Mouse (Mus musculus): ENCODE results near the gene Stmnd1. TPM values are rescaled to one million over a fixed set of nuclear protein-coding genes. Genes with fewer than 3 reads are reported as not detected.
A peak's percentile ranks its signal among the peaks of the same experiment; 100 is the strongest.
"Not testable (repeated sequence)": the region's sequence is repeated elsewhere in the genome, so short reads cannot be mapped to it uniquely, and the experiment has no call there.

Stmnd1 gene
- polyA plus RNA-seq, 1 experiment from 2014 or later: 0.46 TPM

DNA sequence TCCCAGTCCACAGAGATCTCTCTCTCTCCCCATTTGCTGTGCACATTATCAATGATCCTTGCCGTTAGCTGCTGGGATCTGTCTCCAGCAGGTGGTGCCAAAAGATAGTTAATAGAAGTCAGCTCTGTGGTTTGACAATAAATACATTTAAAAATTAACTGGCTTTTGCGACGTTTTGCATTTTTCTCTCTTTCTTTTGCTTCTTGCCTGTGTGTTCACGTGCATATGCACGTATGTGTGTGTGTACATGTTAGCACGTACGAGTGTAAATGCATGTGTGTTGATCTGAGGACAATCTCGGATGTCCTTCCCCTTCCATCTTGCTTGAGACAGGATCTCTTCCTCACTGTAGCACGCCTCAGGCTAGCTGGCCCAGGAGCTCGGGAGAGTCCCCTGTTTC, 37.3 kb downstream of the Stmnd1 start:
- WGBS: 46% methylated on average over 10 of the region's 10 CpGs
- Histone ChIP-seq H3K27ac (no peak overlapping the region), H3K27me3 (ENCODE audit: insufficient read depth, low read length) (no peaks in the 10 kb centered on the region), H3K9me3 (replicated peaks; ENCODE audit: low read length) (no peaks in the 10 kb centered on the region), H3K4me1 (replicated peaks; ENCODE audit: insufficient read depth, low read length) (no peaks in the 10 kb centered on the region), H3K4me3 (replicated peaks; ENCODE audit: low read depth, low read length) (no peak overlapping the region), H3K36me3 (ENCODE audit: insufficient read depth, low read length) (no peaks in the 10 kb centered on the region), H3K9ac (ENCODE audit: low read depth, low read length) (no peak overlapping the region), H3K4me2 (ENCODE audit: low read length) (peak overlapping the region; percentile 30; the same call in 1 of the 2 replicates)
- TF ChIP-seq CTCF (IDR thresholded peaks at IDR 0.05; ENCODE audit: low read depth): peak; percentile 87
- no peak for ATAC-seq (replicated peaks; ENCODE audit: low FRiP score, low read depth)
- peak; percentile 78 for DNase-seq (ENCODE audit: low spot score)

DNA sequence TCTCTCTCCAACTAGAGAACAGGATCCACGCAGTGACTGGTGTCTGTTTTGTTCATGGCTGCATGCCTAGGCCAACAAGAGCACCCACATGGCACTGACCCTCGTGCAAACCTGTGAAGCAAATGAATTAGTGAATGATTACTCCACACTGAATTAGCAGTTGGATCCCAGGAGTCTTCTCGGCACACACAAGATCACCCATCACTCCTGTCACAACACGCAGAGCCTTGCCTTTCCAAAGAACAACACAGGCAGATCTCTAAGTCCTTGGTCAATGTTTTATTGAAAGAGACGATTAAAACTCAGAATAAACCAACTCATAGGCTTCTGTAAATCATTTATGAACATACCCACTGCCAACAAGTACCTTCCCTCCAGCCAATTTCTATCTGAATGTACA, 39.7 kb downstream of the Stmnd1 start:
- DNase-seq (ENCODE audit: low spot score) (peak; percentile 7), ATAC-seq (replicated peaks; ENCODE audit: low FRiP score, low read depth) (no peak)
- no peak overlapping the region for H3K9ac ChIP-seq (ENCODE audit: low read depth, low read length)
- no peaks in the 10 kb centered on the region for H3K9me3 ChIP-seq (replicated peaks; ENCODE audit: low read length)
- H3K36me3 ChIP-seq (ENCODE audit: insufficient read depth, low read length): no peaks in the 10 kb centered on the region
- 58% methylated on average over 5 of the region's 5 CpGs for WGBS
- no peak overlapping the region for H3K27ac ChIP-seq
- H3K27me3 ChIP-seq (ENCODE audit: insufficient read depth, low read length): no peaks in the 10 kb centered on the region
- no peak for TF ChIP-seq CTCF (IDR thresholded peaks at IDR 0.05; ENCODE audit: low read depth)
- no peak overlapping the region for H3K4me3 ChIP-seq (replicated peaks; ENCODE audit: low read depth, low read length)
- no peak overlapping the region for H3K4me2 ChIP-seq (ENCODE audit: low read length)
- no peaks in the 10 kb centered on the region for H3K4me1 ChIP-seq (replicated peaks; ENCODE audit: insufficient read depth, low read length)

DNA sequence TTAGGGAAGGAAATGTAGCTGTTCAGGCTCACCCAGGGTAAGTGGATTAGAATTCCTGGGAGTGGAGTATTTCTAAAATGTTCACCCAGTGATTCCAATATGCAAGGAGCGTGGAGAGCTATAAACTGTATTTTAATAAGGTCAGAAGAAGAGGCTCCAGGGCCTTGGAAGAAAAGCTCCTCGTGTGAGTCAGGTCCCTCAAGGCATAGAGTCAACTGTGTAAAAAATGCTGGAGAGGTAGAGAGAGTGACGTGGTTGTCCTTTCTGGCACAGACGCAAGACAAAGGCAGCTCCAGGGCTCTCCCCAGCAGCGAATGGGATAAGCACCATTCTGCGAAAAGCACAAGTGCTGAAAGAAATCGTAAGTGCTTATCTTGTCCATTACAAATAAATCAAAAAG, 41.6 kb downstream of the Stmnd1 start:
- no peak for DNase-seq (ENCODE audit: low spot score)
- no peak for ATAC-seq (replicated peaks; ENCODE audit: low FRiP score, low read depth)
- H3K27me3 ChIP-seq (ENCODE audit: insufficient read depth, low read length): no peaks in the 10 kb centered on the region
- WGBS: 85% methylated on average over 7 of the region's 7 CpGs
- no peak overlapping the region for H3K4me3 ChIP-seq (replicated peaks; ENCODE audit: low read depth, low read length)
- H3K4me2 ChIP-seq (ENCODE audit: low read length): no peak overlapping the region
- TF ChIP-seq CTCF (IDR thresholded peaks at IDR 0.05; ENCODE audit: low read depth): no peak
- no peaks in the 10 kb centered on the region for H3K4me1 ChIP-seq (replicated peaks; ENCODE audit: insufficient read depth, low read length)
- H3K27ac ChIP-seq: no peak overlapping the region
- H3K9me3 ChIP-seq (replicated peaks; ENCODE audit: low read length): no peaks in the 10 kb centered on the region
- no peaks in the 10 kb centered on the region for H3K36me3 ChIP-seq (ENCODE audit: insufficient read depth, low read length)
- no peak overlapping the region for H3K9ac ChIP-seq (ENCODE audit: low read depth, low read length)

DNA sequence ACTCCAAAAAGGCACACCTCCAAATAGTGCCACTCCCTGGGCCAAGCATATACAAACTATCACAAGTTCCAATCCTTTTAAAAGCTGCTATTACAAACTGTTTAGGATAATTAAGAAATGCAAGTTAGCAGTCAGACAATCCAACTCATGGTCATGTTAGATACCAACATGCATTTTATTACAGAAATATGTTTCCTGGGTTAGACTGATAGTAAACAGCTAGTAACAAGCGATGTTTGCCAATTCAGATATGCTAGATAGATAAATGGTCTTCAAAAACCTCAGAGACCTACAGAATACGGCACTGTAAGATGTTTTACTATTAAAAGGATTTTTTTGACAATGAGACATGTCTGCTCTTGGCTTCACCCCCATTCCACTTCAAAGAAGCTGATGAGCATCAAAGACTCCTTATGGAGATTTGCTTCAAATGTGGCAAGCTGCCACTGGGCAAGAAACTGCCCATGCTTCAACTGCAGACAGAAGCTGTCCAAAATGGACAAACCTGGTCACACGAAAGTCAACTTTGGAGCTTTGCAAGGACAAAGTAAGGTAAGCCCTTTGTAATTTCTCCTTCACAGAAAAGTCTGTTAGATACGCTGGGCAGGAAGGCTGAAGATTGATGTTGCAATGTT, 52.9 kb downstream of the Stmnd1 start:
- Histone ChIP-seq H3K9me3 (replicated peaks; ENCODE audit: low read length) (no peaks in the 10 kb centered on the region), H3K27ac (no peak overlapping the region), H3K4me2 (ENCODE audit: low read length) (no peak overlapping the region), H3K36me3 (ENCODE audit: insufficient read depth, low read length) (no peaks in the 10 kb centered on the region), H3K27me3 (ENCODE audit: insufficient read depth, low read length) (no peaks in the 10 kb centered on the region), H3K4me3 (replicated peaks; ENCODE audit: low read depth, low read length) (no peak overlapping the region), H3K9ac (ENCODE audit: low read depth, low read length) (no peak overlapping the region), H3K4me1 (replicated peaks; ENCODE audit: insufficient read depth, low read length) (no peaks in the 10 kb centered on the region)
- DNase-seq (ENCODE audit: low spot score) (no peak), ATAC-seq (replicated peaks; ENCODE audit: low FRiP score, low read depth) (no peak)
- 75% methylated on average over 4 of the region's 4 CpGs for WGBS
- TF ChIP-seq CTCF (IDR thresholded peaks at IDR 0.05; ENCODE audit: low read depth): no peak

DNA sequence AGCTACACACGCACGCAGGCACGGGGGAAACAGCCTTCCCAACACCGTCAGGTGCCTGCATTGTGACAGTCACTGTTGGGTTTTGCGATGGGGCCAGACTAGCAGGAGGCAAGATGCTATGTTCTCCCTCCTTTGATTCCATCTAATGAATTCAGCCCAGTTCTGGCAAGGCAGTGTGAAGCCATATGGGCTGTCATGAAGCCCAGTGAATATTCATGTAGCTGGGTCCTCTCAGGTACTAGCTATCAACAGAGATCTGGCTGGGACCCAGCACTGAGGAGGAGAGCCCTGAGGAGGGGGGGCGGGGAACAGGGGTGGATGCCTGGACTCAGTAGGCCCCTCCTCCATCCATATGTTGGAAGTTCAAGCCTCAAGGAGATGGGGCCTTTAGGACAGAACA, 61.5 kb downstream of the Stmnd1 start:
- H3K9ac ChIP-seq (ENCODE audit: low read depth, low read length): no peak overlapping the region
- no peak overlapping the region for H3K27ac ChIP-seq
- H3K9me3 ChIP-seq (replicated peaks; ENCODE audit: low read length): no peaks in the 10 kb centered on the region; the same call in 1 of the 2 replicates
- WGBS: 75% methylated on average over 6 of the region's 6 CpGs
- ATAC-seq (replicated peaks; ENCODE audit: low FRiP score, low read depth): no peak
- no peak overlapping the region for H3K4me3 ChIP-seq (replicated peaks; ENCODE audit: low read depth, low read length)
- no peak for DNase-seq (ENCODE audit: low spot score)
- no peaks in the 10 kb centered on the region for H3K36me3 ChIP-seq (ENCODE audit: insufficient read depth, low read length)
- H3K4me1 ChIP-seq (replicated peaks; ENCODE audit: insufficient read depth, low read length): no peaks in the 10 kb centered on the region
- TF ChIP-seq CTCF (IDR thresholded peaks at IDR 0.05; ENCODE audit: low read depth): no peak
- no peaks in the 10 kb centered on the region for H3K27me3 ChIP-seq (ENCODE audit: insufficient read depth, low read length)
- no peak overlapping the region for H3K4me2 ChIP-seq (ENCODE audit: low read length)

DNA sequence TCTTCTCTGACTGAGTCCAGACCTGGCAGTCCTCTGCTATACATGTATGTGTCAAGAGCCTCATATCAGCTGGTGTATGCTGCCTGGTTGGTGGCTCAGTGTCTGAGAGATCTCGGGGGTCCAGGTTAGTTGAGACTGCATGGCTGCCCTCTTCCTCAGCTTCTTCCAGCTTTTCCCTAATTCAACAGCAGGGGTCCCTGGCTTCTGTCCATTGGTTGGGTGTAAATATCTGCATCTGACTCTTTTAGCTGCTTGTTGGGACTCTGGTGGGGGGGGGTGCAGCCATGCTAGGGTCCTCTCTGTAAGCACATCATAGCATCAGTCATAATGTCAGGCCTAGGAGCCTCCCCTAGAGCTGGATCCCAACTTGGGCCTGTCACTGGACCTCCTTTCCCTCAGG, 62.8 kb downstream of the Stmnd1 start:
- H3K36me3 ChIP-seq (ENCODE audit: insufficient read depth, low read length); H3K27me3 ChIP-seq (ENCODE audit: insufficient read depth, low read length); ATAC-seq (replicated peaks; ENCODE audit: low FRiP score, low read depth); DNase-seq (ENCODE audit: low spot score); H3K4me1 ChIP-seq (replicated peaks; ENCODE audit: insufficient read depth, low read length); H3K9ac ChIP-seq (ENCODE audit: low read depth, low read length); H3K9me3 ChIP-seq (replicated peaks; ENCODE audit: low read length); H3K4me3 ChIP-seq (replicated peaks; ENCODE audit: low read depth, low read length); H3K4me2 ChIP-seq (ENCODE audit: low read length); H3K27ac ChIP-seq: not testable (repeated sequence)
- 78% methylated on average over 1 of the region's 1 CpGs for WGBS

DNA sequence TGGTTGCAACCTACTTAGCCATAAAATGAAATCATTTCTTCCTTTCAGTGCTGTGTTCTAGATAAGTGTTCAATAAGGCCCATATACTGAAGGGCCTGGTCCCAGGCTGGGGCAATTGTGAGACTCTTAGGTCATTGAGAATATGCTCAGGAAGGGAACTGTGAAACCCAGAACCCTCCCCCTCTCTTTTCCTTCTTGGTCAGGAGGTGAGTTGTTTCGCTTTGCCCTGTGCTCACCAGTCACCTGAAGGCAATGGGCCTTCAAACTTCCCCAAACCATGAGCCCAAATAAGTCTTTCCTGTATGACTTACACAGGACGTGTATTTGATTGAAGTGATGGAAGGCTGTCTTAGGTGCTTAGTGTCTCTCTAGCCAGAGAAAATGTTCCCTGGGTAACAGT, 64.3 kb downstream of the Stmnd1 start:
- no peak overlapping the region for H3K27ac ChIP-seq
- TF ChIP-seq CTCF (IDR thresholded peaks at IDR 0.05; ENCODE audit: low read depth): no peak
- no peak overlapping the region for H3K9ac ChIP-seq (ENCODE audit: low read depth, low read length)
- 84% methylated on average over 2 of the region's 2 CpGs for WGBS
- no peak for ATAC-seq (replicated peaks; ENCODE audit: low FRiP score, low read depth)
- H3K27me3 ChIP-seq (ENCODE audit: insufficient read depth, low read length): no peaks in the 10 kb centered on the region
- H3K9me3 ChIP-seq (replicated peaks; ENCODE audit: low read length): no peaks in the 10 kb centered on the region
- H3K4me1 ChIP-seq (replicated peaks; ENCODE audit: insufficient read depth, low read length): no peaks in the 10 kb centered on the region
- H3K4me2 ChIP-seq (ENCODE audit: low read length): no peak overlapping the region
- H3K4me3 ChIP-seq (replicated peaks; ENCODE audit: low read depth, low read length): no peak overlapping the region
- no peak for DNase-seq (ENCODE audit: low spot score)
- no peaks in the 10 kb centered on the region for H3K36me3 ChIP-seq (ENCODE audit: insufficient read depth, low read length)
